Mouse (Mus musculus) skeletal muscle tissue, adult 2 months (tissue): ENCODE data around the gene Madcam1.
A peak's percentile ranks its signal among the peaks of the same experiment; 100 is the strongest.

ENCODE experiments used
- DNase-seq: peaks from one replicate; pipeline ENCODE4 v3.0.0-alpha.2; 2012; ENCODE audit warnings: low read depth, low spot score

The Madcam1 gene

GRCm38 (mm10) chr10:79668076-79668475 lies 3.7 kb downstream of the Madcam1 start:
- DNase-seq, result no peak

- peak; percentile 87 for DNase-seq
Observed at GRCm38 (mm10) chr10:79668771-79669575, 4.6 kb downstream of the Madcam1 start, which contains the start of gene Tpgs1. Gene Tpgs1, plus strand, starts transcription at chr10:79669369.

- no peak for DNase-seq
Observed at GRCm38 (mm10) chr10:79669576-79670057, 5.3 kb downstream of the Madcam1 start.

- DNase-seq, result no peak
Observed at GRCm38 (mm10) chr10:79670071-79670888, 5.9 kb downstream of the Madcam1 start.

- DNase-seq, result no peak
Observed at GRCm38 (mm10) chr10:79671396-79672087, 7.2 kb downstream of the Madcam1 start.

- DNase-seq, result no peak
Observed at GRCm38 (mm10) chr10:79672088-79672455, 7.7 kb downstream of the Madcam1 start.

- no peak for DNase-seq
Observed at GRCm38 (mm10) chr10:79673054-79673453, 8.7 kb downstream of the Madcam1 start.

- DNase-seq, result no peak
Observed at GRCm38 (mm10) chr10:79675346-79676035, 11.1 kb downstream of the Madcam1 start.

- no peak for DNase-seq
Observed at GRCm38 (mm10) chr10:79680606-79681495, 16.5 kb downstream of the Madcam1 start.

- peak; percentile 100 for DNase-seq
Observed at GRCm38 (mm10) chr10:79681591-79682245, 17.4 kb downstream of the Madcam1 start, which contains the start of gene Cdc34. Gene Cdc34, plus strand, starts transcription at chr10:79682195.

- DNase-seq, result no peak
Observed at GRCm38 (mm10) chr10:79682551-79682915, 18.2 kb downstream of the Madcam1 start.

GRCm38 (mm10) chr10:79682916-79683582 lies 18.7 kb downstream of the Madcam1 start:
- DNase-seq, result peak; percentile 87

GRCm38 (mm10) chr10:79683726-79684640 lies 19.6 kb downstream of the Madcam1 start:
- DNase-seq, result peak; percentile 89

GRCm38 (mm10) chr10:79684770-79685600 lies 20.6 kb downstream of the Madcam1 start:
- no peak for DNase-seq

- no peak for DNase-seq
Observed at GRCm38 (mm10) chr10:79686219-79686618, 21.9 kb downstream of the Madcam1 start.

- DNase-seq, result peak; percentile 84
Observed at GRCm38 (mm10) chr10:79686691-79687090, 22.3 kb downstream of the Madcam1 start.

GRCm38 (mm10) chr10:79687513-79687912 lies 23.2 kb downstream of the Madcam1 start:
- DNase-seq, result no peak
